Mouse (Mus musculus): Measurements from ENCODE around the gene Sertad2. TPM values are rescaled to one million over a fixed set of nuclear protein-coding genes. Genes with fewer than 3 reads are reported as not detected.

The Sertad2 gene
- total and polyA plus RNA-seq, 3 experiments, result 5.9 to 13.1 (median 6.0) TPM

- Histone ChIP-seq H3K27ac (ENCODE audit: insufficient read depth, low read depth) (no peak overlapping the region), H3K27me3 (replicated peaks) (no peaks in the 10 kb centered on the region), H3K4me3 (replicated peaks in 1 of 3; ENCODE audit: low read depth in 2 of 3, low read length in 2 of 3, poor library complexity in 1 of 3) (no peak overlapping the region), H3K9ac (ENCODE audit: insufficient read depth, low read depth) (no peak overlapping the region), H3K4me1 (ENCODE audit: control insufficient read depth in 1 of 2, insufficient read depth in 2 of 2) (peaks cover 0 to 3% of the 10 kb centered on the region in 2 experiments; a peak in 1 of 4 replicates), H3K9me3 (replicated peaks; ENCODE audit: low read length) (no peaks in the 10 kb centered on the region), H3K4me2 (ENCODE audit: insufficient read depth, low read depth, poor library complexity, severe bottlenecking) (no peak overlapping the region), H3K36me3 (replicated peaks in 1 of 2; ENCODE audit: control insufficient read depth in 1 of 2, insufficient read depth in 1 of 2, low read length in 1 of 2) (no peaks in the 10 kb centered on the region), H3K79me2 (replicated peaks; ENCODE audit: control insufficient read depth, extremely low read depth, insufficient read depth, poor library complexity, severe bottlenecking) (no peaks in the 10 kb centered on the region)
- no peak for TF ChIP-seq BHLHE40 (IDR thresholded peaks at IDR 0.05; ENCODE audit: low read depth, low read length)
- no peak for TF ChIP-seq HCFC1 (IDR thresholded peaks at IDR 0.05; ENCODE audit: low read depth, low read length)
- TF ChIP-seq MAZ (IDR thresholded peaks at IDR 0.05; ENCODE audit: low read depth, low read length), result no peak
- TF ChIP-seq ZMIZ1 (IDR thresholded peaks at IDR 0.05; ENCODE audit: low read depth, low read length), result no peak
- no peak for TF ChIP-seq GABPA (IDR thresholded peaks at IDR 0.05; ENCODE audit: insufficient replicate concordance, low read depth, low read length)
- no peak for TF ChIP-seq ETS1 (conservative IDR thresholded peaks at IDR 0.05; ENCODE audit: low read depth, low read length)
- TF ChIP-seq JUN (IDR thresholded peaks at IDR 0.05; ENCODE audit: insufficient read depth, low read depth, low read length), result no peak
- TF ChIP-seq KAT2A (IDR thresholded peaks at IDR 0.05; ENCODE audit: insufficient replicate concordance, low read length), result no peak
- TF ChIP-seq POLR2A (IDR thresholded peaks at IDR 0.05; ENCODE audit: low read depth, low read length), result no peak
- TF ChIP-seq JUND (conservative IDR thresholded peaks at IDR 0.05; ENCODE audit: low read depth, low read length), result no peak
- no peak for TF ChIP-seq MYC (IDR thresholded peaks at IDR 0.05; ENCODE audit: low read depth, low read length)
- no peak for TF ChIP-seq MXI1 (IDR thresholded peaks at IDR 0.05; ENCODE audit: low read depth, low read length)
- TF ChIP-seq PAX5 (IDR thresholded peaks at IDR 0.05; ENCODE audit: low read length), result no peak
- TF ChIP-seq RCOR1 (conservative IDR thresholded peaks at IDR 0.05; ENCODE audit: low read depth, low read length), result no peak
- no peak for TF ChIP-seq SIN3A (IDR thresholded peaks at IDR 0.05; ENCODE audit: low read length)
- TF ChIP-seq MAX (IDR thresholded peaks at IDR 0.05; ENCODE audit: low read length), result no peak
- no peak for TF ChIP-seq NELFE (IDR thresholded peaks at IDR 0.05; ENCODE audit: low read depth, low read length)
- TF ChIP-seq E2F4 (IDR thresholded peaks at IDR 0.05; ENCODE audit: insufficient replicate concordance, low read depth, low read length), result no peak
- no peak for TF ChIP-seq ZKSCAN1 (IDR thresholded peaks at IDR 0.05; ENCODE audit: borderline replicate concordance, low read depth, low read length)
- dilution Hi-C loops (cut with MboI; ENCODE audit: extremely low pct_ligation_motif_present, extremely low pct_unique_long_range_greater_than_20kb, low sequenced_read_pairs), result no loop called here
- in situ Hi-C loops (cut with MboI; ENCODE audit: low pct_ligation_motif_present, low pct_unique_long_range_greater_than_20kb, low sequenced_read_pairs), result no loop called here
- DNase-seq (ENCODE audit: extremely low read depth), result no peak
These were observed 84.1 kb downstream of the Sertad2 start for GRCm38 (mm10) chr11:20627146-20627545.

GRCm38 (mm10) chr11:20628216-20628615, 85.2 kb downstream of the Sertad2 start:
- DNase-seq (ENCODE audit: extremely low read depth), result no peak
- dilution Hi-C loops (cut with MboI; ENCODE audit: extremely low pct_ligation_motif_present, extremely low pct_unique_long_range_greater_than_20kb, low sequenced_read_pairs) (no loop called here), in situ Hi-C loops (cut with MboI; ENCODE audit: low pct_ligation_motif_present, low pct_unique_long_range_greater_than_20kb, low sequenced_read_pairs) (no loop called here)
- Histone ChIP-seq H3K9ac (ENCODE audit: insufficient read depth, low read depth) (no peak overlapping the region), H3K79me2 (replicated peaks; ENCODE audit: control insufficient read depth, extremely low read depth, insufficient read depth, poor library complexity, severe bottlenecking) (no peaks in the 10 kb centered on the region; the same call in 1 of the 2 replicates), H3K4me3 (replicated peaks in 1 of 3; ENCODE audit: low read depth in 2 of 3, low read length in 2 of 3, poor library complexity in 1 of 3) (no peak overlapping the region), H3K4me2 (ENCODE audit: insufficient read depth, low read depth, poor library complexity, severe bottlenecking) (no peak overlapping the region), H3K4me1 (ENCODE audit: control insufficient read depth in 1 of 2, insufficient read depth in 2 of 2) (peaks cover 0 to 6% of the 10 kb centered on the region in 2 experiments; a peak in 2 of 4 replicates), H3K27me3 (replicated peaks) (no peaks in the 10 kb centered on the region), H3K36me3 (replicated peaks in 1 of 2; ENCODE audit: control insufficient read depth in 1 of 2, insufficient read depth in 1 of 2, low read length in 1 of 2) (no peaks in the 10 kb centered on the region), H3K9me3 (replicated peaks; ENCODE audit: low read length) (no peaks in the 10 kb centered on the region), H3K27ac (ENCODE audit: insufficient read depth, low read depth) (no peak overlapping the region)
- TF ChIP-seq CTCF (conservative IDR thresholded peaks at IDR 0.05 in 1 of 2, IDR thresholded peaks at IDR 0.05 in 1 of 2; ENCODE audit: low read depth in 2 of 2, low read length in 2 of 2), result 0 out of 4 replicates have a peak, but pooled peaks of 1 of the 2 experiments have one; percentile 4
- no peak for TF ChIP-seq MXI1 (IDR thresholded peaks at IDR 0.05; ENCODE audit: low read depth, low read length)
